Mouse (Mus musculus): ENCODE data around the gene D6Ertd527e. TPM values are rescaled to one million over a fixed set of nuclear protein-coding genes. Genes with fewer than 3 reads are reported as not detected.
A peak's percentile ranks its signal among the peaks of the same experiment; 100 is the strongest.

Gene D6Ertd527e
- polyA plus RNA-seq (2014; fragmentation: Nextera tagmentation; extraction: Ambion mirVana): 0.53 and 0.69 TPM in 2 replicates

GRCm38 (mm10) chr6:87104123-87104796 is at the start of gene D6Ertd527e:
TSS of gene D6Ertd527e (plus strand) at chr6:87104746.
- H3K27me3 ChIP-seq (ENCODE audit: insufficient read depth, low read length): no peaks in the 10 kb centered on the region
- 73% methylated on average over 11 of the region's 11 CpGs for WGBS
- no peaks in the 10 kb centered on the region for H3K36me3 ChIP-seq (ENCODE audit: insufficient read depth)
- DNase-seq (no peak), ATAC-seq (ENCODE audit: insufficient read depth) (no peak)
- no peak for TF ChIP-seq CTCF (IDR thresholded peaks at IDR 0.05; ENCODE audit: low read depth)
- H3K4me1 ChIP-seq (ENCODE audit: insufficient read depth): peaks cover 9% of the 10 kb centered on the region; the same call in 1 of the 2 replicates
- no peak within 1 kb of the TSS for H3K27ac ChIP-seq (ENCODE audit: low read depth)
- H3K4me3 ChIP-seq (ENCODE audit: low read depth, low read length): no peak within 1 kb of the TSS
- H3K9me3 ChIP-seq (ENCODE audit: low read depth, low read length): no peaks in the 10 kb centered on the region
- H3K4me2 ChIP-seq: no peak within 1 kb of the TSS
- H3K9ac ChIP-seq: no peak within 1 kb of the TSS

GRCm38 (mm10) chr6:87059754-87060153 is 44.8 kb upstream of the D6Ertd527e start:
- Histone ChIP-seq H3K9ac (no peak overlapping the region), H3K9me3 (ENCODE audit: low read depth, low read length) (no peaks in the 10 kb centered on the region), H3K4me1 (ENCODE audit: insufficient read depth) (no peaks in the 10 kb centered on the region), H3K27me3 (ENCODE audit: insufficient read depth, low read length) (no peaks in the 10 kb centered on the region), H3K27ac (ENCODE audit: low read depth) (no peak overlapping the region), H3K4me2 (no peak overlapping the region), H3K36me3 (ENCODE audit: insufficient read depth) (peaks cover 91% of the 10 kb centered on the region), H3K4me3 (ENCODE audit: low read depth, low read length) (no peak overlapping the region)
- DNase-seq: no peak
- TF ChIP-seq CTCF (IDR thresholded peaks at IDR 0.05; ENCODE audit: low read depth): peak; percentile 36; the same call in 1 of the 2 replicates
- no peak for ATAC-seq (ENCODE audit: insufficient read depth)
- 91% methylated on average over 1 of the region's 1 CpGs for WGBS

GRCm38 (mm10) chr6:87063586-87063985 is 41.0 kb upstream of the D6Ertd527e start:
- no peak overlapping the region for H3K4me2 ChIP-seq
- H3K27ac ChIP-seq (ENCODE audit: low read depth): no peak overlapping the region
- no peak for TF ChIP-seq CTCF (IDR thresholded peaks at IDR 0.05; ENCODE audit: low read depth)
- H3K36me3 ChIP-seq (ENCODE audit: insufficient read depth): peaks cover 94% of the 10 kb centered on the region
- no peaks in the 10 kb centered on the region for H3K9me3 ChIP-seq (ENCODE audit: low read depth, low read length)
- H3K9ac ChIP-seq: no peak overlapping the region
- no peaks in the 10 kb centered on the region for H3K4me1 ChIP-seq (ENCODE audit: insufficient read depth)
- DNase-seq: no peak
- no peak for ATAC-seq (ENCODE audit: insufficient read depth)
- WGBS: 94% methylated on average over 4 of the region's 4 CpGs
- H3K4me3 ChIP-seq (ENCODE audit: low read depth, low read length): no peak overlapping the region
- no peaks in the 10 kb centered on the region for H3K27me3 ChIP-seq (ENCODE audit: insufficient read depth, low read length)

GRCm38 (mm10) chr6:87068209-87068608 is 36.3 kb upstream of the D6Ertd527e start:
- no peaks in the 10 kb centered on the region for H3K4me1 ChIP-seq (ENCODE audit: insufficient read depth)
- no peaks in the 10 kb centered on the region for H3K27me3 ChIP-seq (ENCODE audit: insufficient read depth, low read length)
- ATAC-seq (ENCODE audit: insufficient read depth) (no peak), DNase-seq (no peak)
- no peak overlapping the region for H3K9ac ChIP-seq
- WGBS: 78% methylated on average over 2 of the region's 2 CpGs
- H3K4me3 ChIP-seq (ENCODE audit: low read depth, low read length): no peak overlapping the region
- no peak for TF ChIP-seq CTCF (IDR thresholded peaks at IDR 0.05; ENCODE audit: low read depth)
- no peak overlapping the region for H3K4me2 ChIP-seq
- no peak overlapping the region for H3K27ac ChIP-seq (ENCODE audit: low read depth)
- H3K36me3 ChIP-seq (ENCODE audit: insufficient read depth): peaks cover 97% of the 10 kb centered on the region
- no peaks in the 10 kb centered on the region for H3K9me3 ChIP-seq (ENCODE audit: low read depth, low read length)

- TF ChIP-seq CTCF (IDR thresholded peaks at IDR 0.05; ENCODE audit: low read depth): no peak
- Histone ChIP-seq H3K27me3 (ENCODE audit: insufficient read depth, low read length) (no peaks in the 10 kb centered on the region), H3K27ac (ENCODE audit: low read depth) (0 out of 2 replicates have a peak overlapping the region, but pooled peaks have one; percentile 24), H3K4me3 (ENCODE audit: low read depth, low read length) (no peak overlapping the region), H3K4me1 (ENCODE audit: insufficient read depth) (no peaks in the 10 kb centered on the region), H3K9ac (no peak overlapping the region), H3K36me3 (ENCODE audit: insufficient read depth) (peaks cover 96% of the 10 kb centered on the region), H3K9me3 (ENCODE audit: low read depth, low read length) (no peaks in the 10 kb centered on the region), H3K4me2 (no peak overlapping the region)
- 24% methylated on average over 7 of the region's 7 CpGs for WGBS
- ATAC-seq (ENCODE audit: insufficient read depth): peak; percentile 38; the same call in 1 of the 2 replicates
- peak; percentile 61 for DNase-seq
These were observed 35.2 kb upstream of the D6Ertd527e start for GRCm38 (mm10) chr6:87069195-87069900.

- H3K9me3 ChIP-seq (ENCODE audit: low read depth, low read length): no peaks in the 10 kb centered on the region
- 88% methylated on average over 4 of the region's 4 CpGs for WGBS
- H3K4me1 ChIP-seq (ENCODE audit: insufficient read depth): no peaks in the 10 kb centered on the region
- H3K9ac ChIP-seq: no peak overlapping the region
- ATAC-seq (ENCODE audit: insufficient read depth) (no peak), DNase-seq (no peak)
- no peak overlapping the region for H3K27ac ChIP-seq (ENCODE audit: low read depth)
- no peak overlapping the region for H3K4me3 ChIP-seq (ENCODE audit: low read depth, low read length)
- H3K36me3 ChIP-seq (ENCODE audit: insufficient read depth): peaks cover 92% of the 10 kb centered on the region
- no peaks in the 10 kb centered on the region for H3K27me3 ChIP-seq (ENCODE audit: insufficient read depth, low read length)
- no peak overlapping the region for H3K4me2 ChIP-seq
- no peak for TF ChIP-seq CTCF (IDR thresholded peaks at IDR 0.05; ENCODE audit: low read depth)
These were observed 33.9 kb upstream of the D6Ertd527e start for GRCm38 (mm10) chr6:87070641-87071040.

- Histone ChIP-seq H3K27me3 (ENCODE audit: insufficient read depth, low read length) (no peaks in the 10 kb centered on the region), H3K4me1 (ENCODE audit: insufficient read depth) (no peaks in the 10 kb centered on the region), H3K36me3 (ENCODE audit: insufficient read depth) (peaks cover 93% of the 10 kb centered on the region), H3K4me2 (no peak overlapping the region), H3K4me3 (ENCODE audit: low read depth, low read length) (no peak overlapping the region), H3K9me3 (ENCODE audit: low read depth, low read length) (no peaks in the 10 kb centered on the region), H3K9ac (no peak overlapping the region), H3K27ac (ENCODE audit: low read depth) (no peak overlapping the region)
- ATAC-seq (ENCODE audit: insufficient read depth) (no peak), DNase-seq (no peak)
- no peak for TF ChIP-seq CTCF (IDR thresholded peaks at IDR 0.05; ENCODE audit: low read depth)
- 44% methylated on average over 4 of the region's 4 CpGs for WGBS
These were observed 31.8 kb upstream of the D6Ertd527e start for GRCm38 (mm10) chr6:87072759-87073158.
